Mouse (Mus musculus) left cerebral cortex, postnatal 10 days (tissue): ENCODE results near the gene Fuk. TPM values are rescaled to one million over a fixed set of nuclear protein-coding genes. Genes with fewer than 3 reads are reported as not detected.
"Not testable (repeated sequence)": the region's sequence is repeated elsewhere in the genome, so short reads cannot be mapped to it uniquely, and the experiment has no call there.

ENCODE experiments used
- DNase-seq, 2 experiments: peaks; one replicate each; pipeline ENCODE4 v3.0.0; 2021 to 2022; ENCODE audit warnings: low spot score in 2 of 2, mixed read lengths in 1 of 2; ENCODE audit errors: extremely low spot score in 1 of 2
- intact Hi-C: fragments of 180-260 bp; cut with DNase I; formaldehyde crosslinking; loops from one replicate; pipeline ENCODE4 v1.15.1; 2025
- total RNA-seq, 2 experiments: library from RNA; stranded (reverse); gene quantifications; 2 replicates each; pipeline ENCODE4 v1.2.3; 2021

The Fuk gene
- total RNA-seq, 2 experiments from 2014 or later = 11.5 to 12.0 TPM

- intact Hi-C loops = no loop called here
- DNase-seq = no peak
Observed at GRCm38 (mm10) chr8:110889904-110890470, 12.3 kb downstream of the Fuk start.

DNA sequence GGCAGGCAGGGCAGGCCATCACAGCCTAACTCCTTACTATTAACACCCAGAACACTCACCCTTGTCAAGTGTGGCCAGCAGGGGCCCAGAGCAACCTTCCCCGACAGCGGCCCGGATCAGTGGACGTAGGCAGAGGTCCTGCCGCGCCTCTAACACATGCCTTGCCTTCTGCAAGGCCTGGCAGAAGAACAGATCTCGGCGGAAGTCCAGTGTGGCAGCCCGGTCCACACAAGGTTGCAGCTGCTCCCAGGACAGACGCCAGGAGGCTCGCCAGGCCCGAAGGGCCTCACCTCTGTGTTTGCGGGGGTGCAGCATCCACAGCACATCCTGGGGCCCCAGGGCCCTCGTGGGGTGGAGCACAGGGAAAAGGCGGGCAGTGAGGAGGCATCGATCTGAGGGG is 13.4 kb downstream of the Fuk start:
- no peak for DNase-seq

DNA sequence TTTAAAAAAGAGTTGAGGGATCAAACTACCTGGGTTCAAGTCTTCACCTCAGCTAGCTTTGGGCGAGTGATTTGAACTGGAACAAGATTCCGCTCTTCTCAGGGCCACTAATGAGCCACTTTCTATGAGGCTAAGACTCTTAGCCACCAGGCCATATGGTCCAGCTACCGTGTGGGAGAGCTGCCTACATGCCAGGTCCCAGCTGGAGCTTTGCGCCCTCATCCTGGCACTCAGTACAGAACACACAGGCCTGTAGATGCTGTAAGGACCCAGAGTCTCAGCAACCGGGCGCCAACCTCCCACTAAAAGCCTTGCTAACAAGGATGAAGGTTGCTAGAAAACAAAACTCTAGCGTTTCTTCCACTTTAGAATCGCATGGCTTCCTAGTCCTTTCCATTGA is 13.8 kb downstream of the Fuk start:
- no peak for DNase-seq
- intact Hi-C loops = no loop called here

More for the DNA sequence above, 13.4 kb downstream of the Fuk start:
- intact Hi-C loops = no loop called here

DNA sequence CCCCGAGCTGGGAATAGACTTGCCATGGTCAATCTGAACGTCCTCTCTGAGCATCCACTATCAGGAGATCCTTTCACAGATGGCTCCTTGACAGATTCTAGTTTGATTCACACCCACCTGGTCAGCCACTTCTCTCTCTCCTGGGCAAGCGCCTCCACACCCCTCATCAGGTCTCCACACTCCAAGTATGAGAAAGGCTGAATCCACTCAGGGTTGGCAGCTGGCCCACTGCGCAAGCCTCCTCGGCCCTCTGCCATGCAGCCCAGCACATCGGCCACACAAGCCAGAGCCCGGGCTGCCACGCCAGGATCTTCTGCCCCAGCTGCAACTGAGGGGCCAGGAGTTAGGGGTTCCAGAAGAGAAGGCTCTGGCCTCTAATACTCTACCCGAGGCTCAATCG is 14.7 kb downstream of the Fuk start:
- DNase-seq = no peak

DNA sequence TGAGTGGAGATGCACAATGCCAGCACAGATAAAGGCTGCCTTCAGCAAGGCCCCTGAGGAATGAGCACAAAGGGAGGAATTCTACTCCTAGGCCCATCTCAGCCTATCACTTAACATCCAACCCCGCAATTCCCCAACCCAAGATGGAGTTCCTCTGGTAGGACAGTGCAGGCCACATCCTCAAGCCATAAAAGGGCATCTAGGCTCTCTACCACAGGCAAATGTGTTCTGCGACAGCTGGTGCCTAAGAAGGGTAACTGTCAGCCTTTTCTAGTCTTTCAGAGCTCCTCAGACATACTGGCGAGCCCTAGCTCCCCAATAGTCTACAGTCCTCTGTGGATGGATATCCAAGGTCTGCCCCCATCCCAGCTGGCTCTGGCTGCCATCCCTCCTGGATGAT is 15.7 kb downstream of the Fuk start:
- intact Hi-C loops = no loop called here
- DNase-seq = no peak

More for the DNA sequence above, 14.7 kb downstream of the Fuk start:
- intact Hi-C loops = no loop called here

DNA sequence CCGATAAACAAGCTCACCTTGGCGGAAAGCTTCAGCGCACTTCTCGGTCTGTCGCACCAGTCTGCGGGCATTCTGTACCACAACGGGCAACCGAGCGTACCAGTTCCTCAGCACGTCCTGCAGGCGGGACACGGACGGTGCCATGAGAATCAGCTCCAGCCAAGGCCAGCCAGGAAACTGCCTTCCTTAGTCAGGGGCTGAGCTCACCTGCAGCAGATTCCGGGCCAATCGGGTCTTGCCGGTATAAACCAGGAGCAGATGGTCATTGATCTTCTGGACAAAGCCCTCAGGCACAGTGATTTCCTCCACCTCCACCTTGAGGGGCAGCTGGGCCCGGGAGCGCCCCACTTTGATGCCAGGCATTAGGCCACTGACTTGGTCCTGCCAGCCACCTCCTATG is 18.5 kb downstream of the Fuk start:
- DNase-seq = no peak
- intact Hi-C loops = no loop called here

GRCm38 (mm10) chr8:110881741-110882310 is 20.5 kb downstream of the Fuk start:
- no peak for DNase-seq
- intact Hi-C loops = no loop called here

- intact Hi-C loops = no loop called here
- no peak for DNase-seq
Observed at GRCm38 (mm10) chr8:110877862-110878261, 24.4 kb downstream of the Fuk start.

DNA sequence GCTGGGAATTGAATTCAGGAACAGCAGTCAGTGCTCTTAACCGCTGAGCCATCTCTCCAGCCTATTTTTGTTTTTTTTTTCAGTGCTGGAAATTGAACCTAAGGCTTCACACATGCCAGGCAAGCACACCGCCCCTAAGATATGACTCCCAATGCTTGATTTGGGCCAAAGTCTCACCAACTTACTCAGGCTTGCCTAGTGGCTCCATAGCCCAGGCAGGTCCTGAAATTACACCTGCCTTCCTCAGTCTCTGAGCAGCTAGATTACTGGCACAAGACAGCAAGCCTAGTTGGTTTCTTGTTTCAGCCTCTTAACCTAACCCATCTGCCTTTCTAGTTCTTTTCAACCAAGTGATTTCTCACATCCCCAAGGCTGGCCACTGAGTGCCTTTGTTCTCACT is 31.8 kb downstream of the Fuk start:
- intact Hi-C loops = no loop called here
- DNase-seq = no peak

DNA sequence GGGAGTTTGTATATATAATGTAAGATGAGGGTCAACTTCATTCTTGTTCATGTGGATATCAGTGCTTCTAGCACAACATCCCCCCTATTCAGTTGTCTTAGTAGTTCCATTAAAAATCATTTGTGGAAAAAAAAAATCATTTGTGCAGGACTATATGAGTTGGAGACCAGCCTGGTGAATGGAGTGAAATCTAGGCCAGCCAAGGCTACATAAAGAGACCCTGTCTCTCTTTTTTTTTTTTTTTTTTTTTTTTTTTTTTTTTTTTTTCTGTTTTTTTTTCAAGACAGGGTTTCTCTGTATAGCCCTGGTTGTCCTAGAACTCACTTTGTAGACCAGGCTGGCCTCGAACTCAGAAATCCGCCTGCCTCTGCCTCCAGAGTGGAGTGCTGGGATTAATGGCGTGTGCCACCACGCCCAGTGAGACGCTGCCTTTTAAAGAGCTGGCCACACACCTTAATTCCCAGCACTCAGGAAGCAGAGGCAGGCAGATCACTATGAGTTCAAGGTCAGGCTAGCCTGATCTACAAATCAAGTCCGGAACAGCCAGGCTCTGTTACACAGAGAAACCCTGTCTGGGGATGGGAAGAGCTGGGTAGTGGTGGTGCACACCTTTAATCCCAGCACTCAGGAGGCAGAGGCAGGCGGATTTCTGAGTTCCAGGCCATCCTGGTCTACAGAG is 40.8 kb downstream of the Fuk start:
- intact Hi-C loops = loop anchor here (10.0 kb wide), 1 partner anchor 123 kb away; no protein-coding TSS in a partner anchor
- not testable (repeated sequence) for DNase-seq

GRCm38 (mm10) chr8:110859651-110860501 is 42.4 kb downstream of the Fuk start:
- no peak for DNase-seq
- intact Hi-C loops = loop anchor here (10.0 kb wide), 1 partner anchor 125 kb away; no protein-coding TSS in a partner anchor

- no peak for DNase-seq
- intact Hi-C loops = no loop called here
Observed at GRCm38 (mm10) chr8:110856760-110857461, 45.4 kb downstream of the Fuk start.

DNA sequence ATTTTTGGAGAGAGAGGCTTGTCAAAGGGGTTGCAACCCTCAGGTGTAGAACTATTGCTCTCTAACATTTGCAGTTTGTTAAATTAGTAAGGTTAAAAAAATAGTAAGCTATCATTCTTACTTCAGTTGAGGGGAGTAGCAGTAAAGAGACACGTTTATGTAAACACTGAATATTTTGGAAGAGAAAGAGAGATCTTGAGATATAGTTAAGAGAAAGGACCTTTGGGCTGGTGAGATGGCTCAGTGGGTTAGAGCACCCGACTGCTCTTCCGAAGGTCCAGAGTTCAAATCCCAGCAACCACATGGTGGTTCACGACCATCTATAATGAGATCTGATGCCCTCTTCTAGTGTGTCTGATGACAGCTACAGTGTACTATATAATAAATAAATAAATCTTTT is 46.2 kb downstream of the Fuk start:
- intact Hi-C loops = not testable (repeated sequence)

DNA sequence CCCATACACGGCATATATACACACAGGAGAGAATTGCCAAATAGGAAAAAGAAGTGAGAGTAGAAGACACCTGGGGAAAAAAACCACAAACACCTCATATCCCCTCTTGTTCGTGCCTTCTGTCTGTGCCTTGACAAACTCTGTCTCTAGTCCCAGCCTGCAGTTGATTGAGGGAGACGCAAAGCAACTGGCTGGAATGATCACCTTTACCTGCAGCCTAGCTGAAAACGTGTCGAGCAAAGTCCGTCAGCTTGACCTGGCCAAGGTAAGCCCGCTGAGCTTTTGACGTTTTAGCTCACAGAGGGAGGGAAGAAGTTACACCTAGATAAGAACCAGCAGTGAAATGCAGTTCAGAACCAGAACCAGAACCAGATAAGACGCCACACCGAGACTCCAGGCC is 51.1 kb downstream of the Fuk start:
- DNase-seq = no peak
- intact Hi-C loops = loop anchor here (5.0 kb wide), 1 partner anchor 34 kb away; no protein-coding TSS in a partner anchor

More for the DNA sequence above, 46.2 kb downstream of the Fuk start:
- not testable (repeated sequence) for DNase-seq

DNA sequence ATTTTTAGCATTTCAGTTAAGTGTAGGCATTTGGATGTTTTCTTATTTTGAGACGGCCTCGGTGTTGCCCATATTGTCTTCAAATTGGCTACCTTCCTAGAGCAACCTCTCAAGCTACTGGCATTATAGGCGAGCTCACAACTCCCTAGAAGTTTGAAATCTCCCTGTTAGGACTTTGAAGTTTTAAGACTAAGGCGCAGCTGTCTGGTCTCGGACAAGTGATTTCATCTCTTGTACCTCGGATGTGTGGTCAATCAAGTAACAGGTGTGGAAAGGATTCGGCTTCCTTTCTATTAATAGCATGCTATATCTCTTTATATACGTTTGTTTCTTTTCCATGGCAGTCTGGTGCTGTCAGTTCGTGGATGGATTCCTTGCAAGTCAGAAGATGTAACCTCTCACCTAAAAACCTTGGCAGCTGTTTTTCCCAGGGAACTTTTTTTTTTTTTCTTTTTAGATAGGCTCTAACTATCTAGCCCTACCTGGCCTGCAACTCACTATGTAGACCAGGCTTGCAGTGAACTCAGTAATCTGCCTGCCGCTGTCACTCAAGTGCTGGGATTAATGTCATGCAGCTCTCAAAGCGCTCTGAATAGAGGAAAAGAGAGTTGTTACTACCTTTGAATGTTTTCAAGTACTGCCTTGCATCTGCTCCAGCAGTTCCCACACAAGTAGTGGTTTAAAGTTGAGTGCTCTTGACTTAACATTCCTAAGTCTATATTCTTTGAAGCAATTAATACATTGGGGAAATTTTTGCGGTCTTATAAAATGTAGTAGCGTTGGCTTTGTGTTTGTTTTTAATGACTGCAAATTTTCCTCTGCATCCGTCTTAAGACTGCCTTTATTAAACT is 54.4 kb downstream of the Fuk start:
- intact Hi-C loops = loop anchor here (5.0 kb wide), 1 partner anchor 101 kb away; no protein-coding TSS in a partner anchor
- DNase-seq = no peak

DNA sequence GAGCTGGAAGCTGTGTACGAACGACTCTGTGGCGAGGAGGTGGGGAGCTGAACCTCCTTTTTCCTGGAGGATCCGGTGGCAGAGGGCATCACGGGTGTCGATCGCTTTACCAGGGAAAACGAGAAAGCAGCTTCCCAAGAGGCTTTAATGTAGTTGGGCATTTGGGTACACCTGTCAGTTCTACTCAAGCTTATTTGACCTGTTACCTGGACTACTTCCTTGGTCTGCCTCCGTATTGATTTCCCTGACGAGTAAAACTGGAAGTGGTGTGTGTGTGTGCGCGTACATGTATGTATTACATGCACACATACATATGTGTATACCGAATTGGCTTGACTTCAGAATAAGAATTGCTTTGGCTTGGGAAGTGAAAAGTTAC is 55.1 kb downstream of the Fuk start:
- no peak for DNase-seq
- intact Hi-C loops = loop anchor here (5.0 kb wide), 1 partner anchor 100 kb away; no protein-coding TSS in a partner anchor

- DNase-seq = peak; percentile 73 to 92
- intact Hi-C loops = loop anchor here (5.0 kb wide), 1 partner anchor 99 kb away; no protein-coding TSS in a partner anchor
Observed at GRCm38 (mm10) chr8:110846405-110847170, 55.7 kb downstream of the Fuk start, which contains the start of the genes Cog4 and Sf3b3. Gene Cog4, plus strand, starts transcription at chr8:110846600. Gene Sf3b3, minus strand, starts transcription at chr8:110846787.
